Mouse (Mus musculus) forebrain, embryonic 12.5 days (tissue): ENCODE results near the gene Parp8. TPM values are rescaled to one million over a fixed set of nuclear protein-coding genes. Genes with fewer than 3 reads are reported as not detected.
A peak's percentile ranks its signal among the peaks of the same experiment; 100 is the strongest.

Source experiments
- ATAC-seq: fragments of 200-750 bp; cut with Nextera tagmentation; 2 replicates; pipeline ENCODE4 v1.8.0; 2017; ENCODE audit warnings: moderate TSS enrichment; ENCODE audit not compliant: low FRiP score
- H3K27ac ChIP-seq: fragments of 300-500 bp; sonication (generic); 2 replicates; pipeline ENCODE4 v1.5.1; 2016; ENCODE audit warnings: mild to moderate bottlenecking
- H3K27me3 ChIP-seq: fragments of 300-500 bp; sonication (generic); 2 replicates; pipeline ENCODE4 v1.6.1; 2016; ENCODE audit warnings: mild to moderate bottlenecking
- H3K36me3 ChIP-seq: fragments of 300-500 bp; sonication (generic); replicated peaks from 2 replicates; pipeline ENCODE4 v1.6.1; 2016; ENCODE audit warnings: mild to moderate bottlenecking
- H3K4me1 ChIP-seq: fragments of 300-500 bp; sonication (generic); 2 replicates; pipeline ENCODE4 v1.6.1; 2016
- H3K4me2 ChIP-seq: fragments of 300-500 bp; sonication (generic); 2 replicates; pipeline ENCODE4 v1.6.1; 2016; ENCODE audit warnings: mild to moderate bottlenecking, moderate library complexity
- H3K4me3 ChIP-seq: fragments of 300-500 bp; sonication (generic); replicated peaks from 2 replicates; pipeline ENCODE4 v1.5.1; 2016; ENCODE audit warnings: mild to moderate bottlenecking
- H3K9ac ChIP-seq: fragments of 300-500 bp; sonication (generic); 2 replicates; pipeline ENCODE4 v1.6.1; 2016; ENCODE audit warnings: mild to moderate bottlenecking
- H3K9me3 ChIP-seq: fragments of 300-500 bp; sonication (generic); 2 replicates; pipeline ENCODE4 v1.6.1; 2016
- WGBS: fragments of 180-500 bp; shearing (Covaris S2); methylation state at CpG from one replicate; pipeline ENCODE4 v1.1.7; 2016; 5-methylcytosine and 5-hydroxymethylcytosine counted together
- polyA plus RNA-seq: library from polyadenylated mRNA; unstranded; fragments of >200 nt; fragmentation: Nextera tagmentation; extraction: Ambion mirVana; gene quantifications from 2 replicates; pipeline ENCODE4 v1.2.1, GENCODE M21; 2016

Gene Parp8
- polyA plus RNA-seq, 1 experiment from 2014 or later, result 17.7 TPM

DNA sequence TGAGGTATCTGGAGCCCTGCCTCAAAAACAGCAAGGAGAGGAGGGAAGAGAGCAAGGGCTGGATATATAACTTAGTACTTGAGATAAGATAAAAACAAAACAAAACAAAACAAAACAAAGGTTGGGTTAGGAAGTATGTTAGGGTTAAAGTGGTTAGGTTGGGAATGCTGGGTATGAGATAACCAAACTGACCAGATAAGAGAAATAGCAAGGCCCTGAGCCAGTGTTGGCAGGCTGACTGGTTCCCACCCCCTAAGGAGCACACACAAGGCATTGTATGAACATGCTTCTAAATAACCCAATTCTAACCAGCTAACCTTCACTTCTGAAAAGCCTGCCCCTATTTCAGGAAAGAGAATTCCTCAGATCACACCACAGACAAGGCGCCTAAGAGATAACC lies 7.1 kb upstream of the Parp8 start:
- Histone ChIP-seq H3K4me1 (no peaks in the 10 kb centered on the region), H3K4me3 (no peak overlapping the region), H3K36me3 (no peaks in the 10 kb centered on the region), H3K9ac (no peak overlapping the region), H3K9me3 (no peaks in the 10 kb centered on the region), H3K4me2 (no peak overlapping the region), H3K27ac (no peak overlapping the region), H3K27me3 (0 out of 2 replicates have a peak, but pooled peaks cover 1% of the 10 kb centered on the region)
- 97% methylated on average over 1 of the region's 1 CpGs for WGBS
- ATAC-seq, result no peak

DNA sequence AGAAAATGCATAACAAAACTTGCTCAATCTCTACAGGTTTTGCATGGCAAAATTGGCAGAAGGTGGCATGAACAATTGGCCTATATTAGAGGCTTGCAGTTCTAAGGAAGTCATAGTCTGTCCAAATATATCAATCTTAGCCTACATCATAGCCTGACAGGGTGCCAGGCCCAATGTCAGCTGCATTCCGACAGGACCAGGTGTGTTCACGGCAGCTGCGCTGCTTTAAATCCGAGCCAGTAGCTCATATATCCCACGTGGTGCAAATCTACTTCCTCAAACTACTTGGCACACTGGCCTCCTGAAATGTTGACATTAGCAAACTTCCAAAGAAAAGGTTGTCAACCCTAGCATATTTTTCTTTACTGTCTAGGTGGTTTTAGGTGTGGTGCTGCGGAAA lies 6.2 kb upstream of the Parp8 start:
- H3K4me1 ChIP-seq, result no peaks in the 10 kb centered on the region
- no peaks in the 10 kb centered on the region for H3K9me3 ChIP-seq
- ATAC-seq, result no peak
- H3K4me3 ChIP-seq, result no peak overlapping the region
- H3K9ac ChIP-seq, result no peak overlapping the region
- H3K4me2 ChIP-seq, result no peak overlapping the region
- peaks cover 10% of the 10 kb centered on the region; the same call in 1 of the 2 replicates for H3K27me3 ChIP-seq
- WGBS, result 89% methylated on average over 6 of the region's 6 CpGs
- no peaks in the 10 kb centered on the region for H3K36me3 ChIP-seq
- H3K27ac ChIP-seq, result no peak overlapping the region

DNA sequence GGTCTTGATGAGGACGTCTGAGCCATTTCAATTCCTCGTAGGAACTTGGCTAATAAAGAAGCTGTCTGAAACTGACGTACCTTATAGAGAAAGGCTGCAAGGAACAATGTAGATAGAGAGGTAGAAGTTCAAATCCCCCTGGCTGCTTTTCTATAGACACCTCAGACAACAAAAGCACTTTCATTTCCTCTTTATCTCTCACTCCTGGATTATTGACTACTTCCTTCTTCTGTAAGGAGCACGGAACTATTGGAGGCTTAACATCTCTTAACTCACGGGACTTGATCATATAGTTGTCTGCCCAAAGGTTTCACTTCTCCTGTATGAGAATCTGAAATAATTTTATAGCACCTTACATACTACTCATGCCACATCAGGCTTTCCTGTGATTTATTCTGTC lies 2.9 kb upstream of the Parp8 start:
- Histone ChIP-seq H3K27me3 (peaks cover 11% of the 10 kb centered on the region; the same call in 1 of the 2 replicates), H3K4me2 (no peak overlapping the region), H3K4me1 (peaks cover 11% of the 10 kb centered on the region), H3K36me3 (no peaks in the 10 kb centered on the region), H3K4me3 (no peak overlapping the region), H3K9me3 (no peaks in the 10 kb centered on the region), H3K27ac (no peak overlapping the region), H3K9ac (no peak overlapping the region)
- WGBS, result 68% methylated on average over 5 of the region's 5 CpGs
- ATAC-seq, result no peak

DNA sequence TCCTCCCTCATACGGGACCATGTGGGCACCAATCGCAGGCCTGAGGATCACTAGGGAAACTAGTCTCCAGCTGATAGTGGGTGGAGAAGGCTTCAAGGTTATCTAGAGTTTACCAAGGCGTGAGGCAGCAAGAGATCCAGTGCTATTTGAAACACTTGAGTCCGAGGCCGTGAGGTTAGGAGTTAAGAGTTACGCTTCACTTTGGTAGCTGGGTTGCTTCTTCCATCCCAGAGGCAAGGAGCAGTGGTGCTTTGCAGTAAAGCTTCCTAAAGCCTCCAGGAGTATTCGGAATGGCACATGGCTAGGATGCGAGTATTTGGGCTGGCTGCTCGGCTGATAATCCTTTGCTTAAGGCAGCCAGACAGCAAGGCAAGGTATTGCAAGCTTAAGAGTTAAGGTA lies 2.0 kb upstream of the Parp8 start:
- ATAC-seq, result no peak

DNA sequence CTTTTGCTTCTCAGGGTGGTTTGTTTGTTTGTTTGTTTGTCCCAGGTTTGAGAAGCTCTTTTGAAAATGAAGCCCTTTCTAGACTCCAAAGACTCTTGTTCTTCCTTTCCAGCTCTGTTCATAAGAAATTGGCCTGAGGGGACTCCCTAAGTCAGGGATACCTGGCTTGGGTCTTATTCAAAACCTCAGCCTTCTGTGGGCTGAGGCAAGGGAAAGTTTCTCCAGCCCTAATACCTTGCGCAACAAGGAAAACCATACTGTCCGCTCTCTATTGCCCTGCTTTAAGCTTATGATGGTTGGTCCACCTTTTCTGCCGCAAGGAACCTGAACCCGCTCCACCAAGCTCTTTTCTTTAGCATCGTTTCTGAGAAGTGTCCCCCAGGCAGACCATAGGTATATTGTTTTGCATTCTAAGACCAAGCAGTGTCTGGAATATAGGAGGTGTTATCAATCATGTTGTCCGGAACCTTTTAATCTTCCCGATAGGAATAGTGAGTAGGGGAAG lies 991 bp upstream of the Parp8 start:
- Histone ChIP-seq H3K9ac (no peak overlapping the region), H3K27me3 (peaks cover 11% of the 10 kb centered on the region; the same call in 1 of the 2 replicates), H3K4me3 (no peak overlapping the region; the same call in 1 of the 2 replicates), H3K4me2 (peak overlapping the region; percentile 74; the same call in 1 of the 2 replicates), H3K9me3 (no peaks in the 10 kb centered on the region), H3K36me3 (no peaks in the 10 kb centered on the region), H3K4me1 (peaks cover 12% of the 10 kb centered on the region), H3K27ac (no peak overlapping the region)
- 68% methylated on average over 7 of the region's 7 CpGs for WGBS
- ATAC-seq, result no peak

More for the DNA sequence above, 2.0 kb upstream of the Parp8 start:
- no peak overlapping the region for H3K4me2 ChIP-seq
- H3K36me3 ChIP-seq, result no peaks in the 10 kb centered on the region
- no peak overlapping the region for H3K27ac ChIP-seq
- no peaks in the 10 kb centered on the region for H3K9me3 ChIP-seq
- H3K9ac ChIP-seq, result no peak overlapping the region
- peaks cover 11% of the 10 kb centered on the region; the same call in 1 of the 2 replicates for H3K27me3 ChIP-seq
- H3K4me1 ChIP-seq, result peaks cover 12% of the 10 kb centered on the region
- no peak overlapping the region for H3K4me3 ChIP-seq
- 81% methylated on average over 9 of the region's 9 CpGs for WGBS

DNA sequence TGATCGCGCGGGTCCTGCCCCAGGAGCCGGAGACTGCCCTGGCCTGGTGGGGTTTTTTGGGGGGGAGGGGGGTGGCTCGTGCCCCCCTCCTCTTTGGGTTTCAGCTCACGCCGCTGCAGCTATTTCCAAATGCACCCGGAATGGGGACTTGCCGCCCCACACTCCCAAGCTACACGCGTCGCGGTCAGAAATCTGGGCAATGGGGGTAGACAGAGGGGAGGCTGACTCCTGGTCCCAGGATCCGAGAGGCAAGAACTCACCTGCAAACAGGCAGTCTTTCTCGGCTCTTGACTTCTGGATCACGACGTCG lies 466 bp downstream of the Parp8 start:
- WGBS, result 2% methylated on average over 18 of the region's 18 CpGs
- Histone ChIP-seq H3K36me3 (no peaks in the 10 kb centered on the region), H3K4me3 (peak overlapping the region; percentile 76), H3K9ac (peak overlapping the region; percentile 89), H3K27ac (peak overlapping the region; percentile 91), H3K9me3 (no peaks in the 10 kb centered on the region), H3K4me2 (peak overlapping the region; percentile 74), H3K4me1 (peaks cover 12% of the 10 kb centered on the region), H3K27me3 (peaks cover 11% of the 10 kb centered on the region; the same call in 1 of the 2 replicates)
- peak; percentile 57 for ATAC-seq

DNA sequence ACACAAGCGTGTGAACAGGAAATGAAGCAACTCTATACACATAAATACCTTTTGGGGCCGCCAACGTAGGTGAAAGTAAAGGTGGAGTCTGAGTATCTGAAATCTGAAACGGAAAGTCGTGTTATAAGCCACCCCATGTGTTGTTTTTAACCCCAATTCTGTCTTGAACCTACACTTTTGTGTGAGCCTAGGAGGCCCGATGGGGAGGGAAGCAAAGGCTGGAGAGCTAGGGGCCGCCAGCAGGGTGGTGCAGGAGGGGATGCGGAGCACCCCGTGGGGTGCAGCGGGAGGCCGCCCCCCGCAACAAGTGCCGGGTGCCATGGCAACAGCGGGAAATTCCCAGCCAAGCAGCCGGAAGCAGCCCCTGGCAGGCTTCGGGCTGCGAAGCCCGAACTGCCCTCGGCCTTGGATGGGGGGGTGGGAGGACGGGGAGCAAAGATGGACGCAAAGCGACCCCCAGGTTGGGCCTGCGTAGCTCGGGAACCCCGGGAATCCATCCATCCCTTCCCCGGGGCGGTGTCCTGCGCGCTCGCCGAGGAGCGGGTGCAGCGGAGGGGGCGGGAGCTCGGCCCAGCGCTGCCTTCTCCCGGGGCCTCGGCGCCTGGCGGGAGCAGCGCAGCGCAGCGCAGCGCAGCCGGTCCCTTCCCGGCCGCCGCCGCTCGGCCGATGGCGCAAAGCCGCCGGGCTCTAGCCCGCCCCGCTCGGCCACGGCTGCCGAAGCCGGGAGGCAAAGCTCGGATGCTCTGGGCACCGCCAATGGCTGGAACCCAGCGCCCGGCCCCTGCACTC lies 1.0 kb downstream of the Parp8 start:
- Histone ChIP-seq H3K4me2 (peak overlapping the region; percentile 74), H3K27me3 (peaks cover 11% of the 10 kb centered on the region; the same call in 1 of the 2 replicates), H3K4me3 (peak overlapping the region; percentile 76), H3K36me3 (no peaks in the 10 kb centered on the region), H3K9me3 (no peaks in the 10 kb centered on the region), H3K9ac (peak overlapping the region; percentile 89), H3K27ac (peak overlapping the region; percentile 91), H3K4me1 (peaks cover 12% of the 10 kb centered on the region)
- ATAC-seq, result peak; percentile 87
- WGBS, result under 1% methylated on average over 60 of the region's 64 CpGs

DNA sequence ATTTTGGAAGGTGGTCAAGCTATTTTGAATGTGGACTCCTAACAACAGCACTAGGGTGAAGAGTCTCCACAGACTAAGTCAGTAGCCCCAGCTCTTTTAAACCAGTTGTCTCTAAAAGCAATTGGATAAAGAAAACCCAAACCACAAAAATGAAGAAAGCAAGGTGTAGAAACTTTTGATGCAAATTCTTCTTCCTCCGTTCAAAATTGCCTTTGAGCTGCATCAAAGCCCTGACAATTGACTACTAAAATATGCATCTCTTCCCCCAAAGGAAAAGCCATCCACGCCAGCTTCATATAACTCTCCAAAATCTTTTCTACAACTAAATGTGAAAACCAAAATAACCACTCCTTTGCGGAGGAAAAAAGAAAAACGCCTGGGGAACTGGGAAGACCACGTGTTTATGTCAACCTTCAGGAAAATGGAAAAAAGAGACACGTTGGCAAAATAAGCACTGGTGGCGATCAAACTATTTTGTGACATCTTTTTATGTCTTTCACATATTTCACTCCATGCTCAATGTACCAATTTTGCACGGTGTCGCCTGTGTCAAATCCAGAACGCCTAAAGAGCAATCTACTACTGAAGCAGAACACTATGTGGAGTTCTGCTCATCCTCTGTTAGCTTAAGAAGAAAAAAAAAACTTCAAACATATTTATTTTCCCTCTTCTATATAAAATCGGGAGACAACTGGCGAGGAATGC lies 1.8 kb downstream of the Parp8 start:
- peak overlapping the region; percentile 74 for H3K4me2 ChIP-seq
- peaks cover 12% of the 10 kb centered on the region for H3K4me1 ChIP-seq
- H3K9ac ChIP-seq, result peak overlapping the region; percentile 89
- H3K4me3 ChIP-seq, result peak overlapping the region; percentile 76
- peaks cover 11% of the 10 kb centered on the region; the same call in 1 of the 2 replicates for H3K27me3 ChIP-seq
- H3K36me3 ChIP-seq, result no peaks in the 10 kb centered on the region
- 15% methylated on average over 12 of the region's 12 CpGs for whole genome bisulfite sequencing
- H3K9me3 ChIP-seq, result no peaks in the 10 kb centered on the region
- ATAC-seq, result no peak
- peak overlapping the region; percentile 91; the same call in 1 of the 2 replicates for H3K27ac ChIP-seq

DNA sequence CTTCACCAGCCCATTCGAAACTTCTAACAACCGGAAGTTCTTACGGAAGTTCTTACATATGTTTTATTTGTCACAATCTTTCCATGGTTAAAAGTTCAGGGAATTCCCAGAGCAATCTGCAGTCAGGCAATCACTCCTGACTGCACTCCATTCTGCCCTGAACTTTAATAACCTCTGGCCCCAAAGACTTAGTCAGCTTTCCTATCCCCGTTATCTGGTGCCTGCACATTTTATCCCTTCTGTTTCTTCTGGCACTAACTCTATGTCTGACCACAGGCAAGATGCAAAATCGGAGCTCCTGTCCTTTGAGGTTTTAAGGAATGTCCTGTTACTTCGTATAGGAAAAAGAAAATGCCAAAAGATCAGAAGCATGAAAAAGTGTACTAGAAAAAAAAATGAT lies 4.7 kb downstream of the Parp8 start:
- Histone ChIP-seq H3K36me3 (no peaks in the 10 kb centered on the region), H3K27ac (no peak overlapping the region), H3K4me1 (peaks cover 7% of the 10 kb centered on the region), H3K27me3 (no peaks in the 10 kb centered on the region), H3K9ac (no peak overlapping the region), H3K4me3 (no peak overlapping the region), H3K9me3 (no peaks in the 10 kb centered on the region), H3K4me2 (no peak overlapping the region)
- WGBS, result 84% methylated on average over 6 of the region's 6 CpGs
- ATAC-seq, result no peak

DNA sequence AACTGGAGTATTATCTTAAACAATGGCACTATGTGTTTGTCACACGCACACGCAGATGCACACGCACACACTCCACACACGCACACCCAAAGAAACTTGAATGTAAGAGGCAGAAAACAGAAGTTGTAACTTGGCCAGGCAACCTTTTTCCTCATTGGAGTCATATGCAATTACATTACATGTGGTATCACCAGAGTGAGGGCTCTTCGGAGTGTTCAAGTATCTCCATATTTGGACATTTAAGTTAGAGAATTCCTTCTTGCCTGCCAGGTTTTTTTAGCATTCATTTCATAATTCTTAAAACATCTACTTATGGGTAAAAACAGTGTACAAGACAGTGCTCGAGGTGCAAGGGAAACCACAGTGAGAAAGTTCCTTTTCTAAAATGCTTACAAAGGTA lies 6.7 kb downstream of the Parp8 start:
- no peaks in the 10 kb centered on the region for H3K36me3 ChIP-seq
- H3K27me3 ChIP-seq, result no peaks in the 10 kb centered on the region
- H3K4me1 ChIP-seq, result peaks cover 6% of the 10 kb centered on the region
- no peak overlapping the region for H3K9ac ChIP-seq
- no peak overlapping the region for H3K4me3 ChIP-seq
- no peak overlapping the region for H3K27ac ChIP-seq
- H3K9me3 ChIP-seq, result no peaks in the 10 kb centered on the region
- H3K4me2 ChIP-seq, result no peak overlapping the region
- ATAC-seq, result no peak
- WGBS, result 95% methylated on average over 6 of the region's 6 CpGs

DNA sequence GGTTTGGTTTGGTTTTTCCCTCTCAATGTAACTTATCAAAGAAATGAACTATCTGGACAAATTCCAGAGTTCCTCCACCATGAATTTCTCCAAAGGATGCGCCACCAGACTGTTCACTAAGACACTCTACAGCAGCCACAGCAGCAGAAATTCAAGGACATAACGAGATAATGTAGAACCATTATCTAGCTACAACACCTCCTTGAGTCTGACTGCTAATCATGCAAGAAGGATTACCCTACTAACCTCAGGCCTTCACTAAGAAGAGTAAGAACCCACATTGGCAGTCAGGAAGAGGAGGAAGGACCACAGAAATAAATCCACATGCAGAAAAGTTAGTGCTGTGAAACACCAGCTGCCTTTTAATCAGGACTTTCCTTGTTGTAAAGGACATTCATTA lies 11.8 kb downstream of the Parp8 start:
- H3K4me1 ChIP-seq, result no peaks in the 10 kb centered on the region
- no peak overlapping the region for H3K4me3 ChIP-seq
- no peaks in the 10 kb centered on the region for H3K9me3 ChIP-seq
- H3K9ac ChIP-seq, result no peak overlapping the region
- no peak overlapping the region for H3K4me2 ChIP-seq
- WGBS, result 87% methylated on average over 2 of the region's 2 CpGs
- H3K27me3 ChIP-seq, result no peaks in the 10 kb centered on the region
- ATAC-seq, result no peak
- H3K27ac ChIP-seq, result no peak overlapping the region
- no peaks in the 10 kb centered on the region for H3K36me3 ChIP-seq

DNA sequence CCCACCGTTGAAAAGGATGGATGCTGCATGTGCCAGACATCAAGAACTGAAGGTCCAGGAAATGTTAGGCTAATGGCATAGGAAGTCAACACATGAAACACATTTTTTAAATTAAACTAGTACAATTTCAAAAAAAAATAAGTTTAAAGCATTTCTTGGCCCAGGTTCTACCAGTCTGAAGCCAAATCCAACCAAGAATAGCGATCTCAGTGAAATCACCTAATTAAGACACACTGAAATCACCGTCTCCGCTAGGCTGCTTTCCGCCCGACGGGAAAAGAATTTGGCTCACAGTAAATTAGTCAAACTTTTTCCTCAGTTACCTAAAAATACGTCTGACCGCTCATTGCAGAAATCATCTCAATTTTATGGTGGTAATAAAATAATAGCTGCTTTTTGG lies 13.3 kb downstream of the Parp8 start:
- Histone ChIP-seq H3K9me3 (no peaks in the 10 kb centered on the region), H3K9ac (no peak overlapping the region), H3K27me3 (no peaks in the 10 kb centered on the region), H3K27ac (no peak overlapping the region), H3K4me2 (no peak overlapping the region), H3K4me1 (no peaks in the 10 kb centered on the region), H3K4me3 (no peak overlapping the region), H3K36me3 (no peaks in the 10 kb centered on the region)
- WGBS, result 97% methylated on average over 9 of the region's 9 CpGs
- no peak for ATAC-seq
